Mouse (Mus musculus): ENCODE results near the gene Dusp22. TPM values are rescaled to one million over a fixed set of nuclear protein-coding genes. Genes with fewer than 3 reads are reported as not detected.

Gene Dusp22
- polyA plus RNA-seq, 1 experiment from 2014 or later, result 16.2 TPM

GRCm38 (mm10) chr13:30684614-30685122 is 24.9 kb downstream of the Dusp22 start:
- DNase-seq (ENCODE audit: low spot score), result no peak
- H3K27ac ChIP-seq (replicated peaks), result no peak overlapping the region
- no peaks in the 10 kb centered on the region for H3K27me3 ChIP-seq (ENCODE audit: low read depth, poor library complexity, severe bottlenecking)
- no peaks in the 10 kb centered on the region for H3K4me1 ChIP-seq
- no peaks in the 10 kb centered on the region for H3K36me3 ChIP-seq
- no peaks in the 10 kb centered on the region for H3K9me3 ChIP-seq (replicated peaks)
- WGBS, result 71% methylated on average over 6 of the region's 6 CpGs
- H3K4me3 ChIP-seq, result no peak overlapping the region

DNA sequence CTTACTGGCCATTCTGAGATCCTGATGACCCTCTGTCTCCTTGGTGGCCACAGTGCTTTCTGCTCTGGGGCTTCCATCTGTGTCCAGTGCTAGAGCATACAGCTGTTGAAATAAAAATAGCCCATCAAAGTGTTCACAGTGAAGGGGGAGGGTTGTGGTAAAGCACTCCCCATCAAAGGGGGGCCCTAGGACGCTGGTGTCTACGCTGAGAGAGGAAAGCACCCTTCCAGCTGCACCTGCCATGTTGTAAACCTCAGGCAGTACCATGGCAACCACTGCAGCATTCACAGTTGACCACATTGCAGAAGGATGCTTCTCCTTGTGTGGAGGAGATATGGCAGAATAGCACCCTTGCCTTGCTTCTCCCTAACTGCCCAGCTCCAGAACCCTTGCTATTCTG is 26.2 kb downstream of the Dusp22 start:
- H3K27ac ChIP-seq (replicated peaks), result no peak overlapping the region
- no peaks in the 10 kb centered on the region for H3K36me3 ChIP-seq
- H3K9me3 ChIP-seq (replicated peaks), result no peaks in the 10 kb centered on the region
- H3K27me3 ChIP-seq (ENCODE audit: low read depth, poor library complexity, severe bottlenecking), result no peaks in the 10 kb centered on the region
- no peak for DNase-seq (ENCODE audit: low spot score)
- H3K4me1 ChIP-seq, result no peaks in the 10 kb centered on the region
- WGBS, result 93% methylated on average over 2 of the region's 2 CpGs
- no peak overlapping the region for H3K4me3 ChIP-seq

GRCm38 (mm10) chr13:30688035-30688616 is 28.3 kb downstream of the Dusp22 start:
- Histone ChIP-seq H3K4me1 (no peaks in the 10 kb centered on the region), H3K36me3 (no peaks in the 10 kb centered on the region), H3K9me3 (replicated peaks) (no peaks in the 10 kb centered on the region), H3K27me3 (ENCODE audit: low read depth, poor library complexity, severe bottlenecking) (no peaks in the 10 kb centered on the region), H3K4me3 (no peak overlapping the region), H3K27ac (replicated peaks) (no peak overlapping the region)
- DNase-seq (ENCODE audit: low spot score), result no peak
- WGBS, result 90% methylated on average over 12 of the region's 12 CpGs

GRCm38 (mm10) chr13:30689475-30689874 is 29.7 kb downstream of the Dusp22 start:
- no peak overlapping the region for H3K4me3 ChIP-seq
- WGBS, result 91% methylated on average over 5 of the region's 5 CpGs
- no peaks in the 10 kb centered on the region for H3K4me1 ChIP-seq
- no peaks in the 10 kb centered on the region for H3K27me3 ChIP-seq (ENCODE audit: low read depth, poor library complexity, severe bottlenecking)
- DNase-seq (ENCODE audit: low spot score), result no peak
- H3K27ac ChIP-seq (replicated peaks), result no peak overlapping the region
- H3K9me3 ChIP-seq (replicated peaks), result no peaks in the 10 kb centered on the region
- H3K36me3 ChIP-seq, result no peaks in the 10 kb centered on the region

GRCm38 (mm10) chr13:30691441-30692292 is 31.9 kb downstream of the Dusp22 start:
- Histone ChIP-seq H3K4me3 (no peak overlapping the region), H3K27ac (replicated peaks) (no peak overlapping the region), H3K9me3 (replicated peaks) (no peaks in the 10 kb centered on the region), H3K27me3 (ENCODE audit: low read depth, poor library complexity, severe bottlenecking) (no peaks in the 10 kb centered on the region), H3K36me3 (no peaks in the 10 kb centered on the region), H3K4me1 (no peaks in the 10 kb centered on the region)
- no peak for DNase-seq (ENCODE audit: low spot score)
- WGBS, result 90% methylated on average over 9 of the region's 9 CpGs

DNA sequence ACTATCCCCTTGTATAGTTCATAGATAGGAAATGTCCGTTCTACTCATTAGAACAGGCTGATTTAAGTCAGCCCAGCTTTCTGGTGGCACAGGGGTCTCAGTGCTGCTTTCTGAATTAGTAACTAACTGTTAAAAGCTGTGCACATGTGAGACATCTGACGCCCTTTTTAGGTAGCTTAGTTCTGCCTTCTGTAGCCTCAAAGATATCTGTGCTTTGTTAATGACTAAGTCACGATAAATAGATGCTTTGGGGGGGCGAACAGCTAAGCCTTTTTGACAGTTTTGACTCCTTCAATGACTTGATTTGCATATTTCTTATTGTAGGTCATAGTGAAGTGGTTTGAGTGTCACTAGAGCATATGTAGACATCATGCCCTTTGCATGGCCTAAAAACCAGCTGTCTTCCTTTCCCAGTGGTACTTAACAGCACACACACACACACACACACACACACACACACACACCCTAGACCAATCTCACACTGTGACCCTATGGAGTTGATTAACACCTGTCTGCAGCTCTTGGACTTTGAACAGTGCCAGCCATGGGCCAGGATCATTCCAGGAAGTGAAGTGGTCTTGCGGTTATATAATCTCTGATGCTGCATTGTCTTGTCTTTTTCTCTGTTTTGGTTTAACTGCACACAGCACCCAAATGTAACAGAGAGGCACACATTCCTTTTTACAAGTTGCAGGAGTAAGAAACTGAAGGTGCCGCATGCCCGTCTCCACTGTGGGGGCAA is 33.0 kb downstream of the Dusp22 start:
- H3K9me3 ChIP-seq (replicated peaks), result no peaks in the 10 kb centered on the region
- DNase-seq (ENCODE audit: low spot score), result no peak
- 87% methylated on average over 7 of the region's 7 CpGs for whole genome bisulfite sequencing
- no peaks in the 10 kb centered on the region for H3K36me3 ChIP-seq
- no peaks in the 10 kb centered on the region for H3K4me1 ChIP-seq
- no peak overlapping the region for H3K27ac ChIP-seq (replicated peaks)
- no peak overlapping the region for H3K4me3 ChIP-seq
- no peaks in the 10 kb centered on the region for H3K27me3 ChIP-seq (ENCODE audit: low read depth, poor library complexity, severe bottlenecking)

GRCm38 (mm10) chr13:30695232-30695631 is 35.4 kb downstream of the Dusp22 start:
- whole genome bisulfite sequencing, result 84% methylated on average over 1 of the region's 1 CpGs
- no peaks in the 10 kb centered on the region for H3K36me3 ChIP-seq

GRCm38 (mm10) chr13:30695890-30696289 is 36.1 kb downstream of the Dusp22 start:
- Histone ChIP-seq H3K4me3 (no peak overlapping the region), H3K27me3 (ENCODE audit: low read depth, poor library complexity, severe bottlenecking) (no peaks in the 10 kb centered on the region), H3K36me3 (no peaks in the 10 kb centered on the region), H3K27ac (replicated peaks) (no peak overlapping the region), H3K9me3 (replicated peaks) (no peaks in the 10 kb centered on the region), H3K4me1 (no peaks in the 10 kb centered on the region)
- 91% methylated on average over 2 of the region's 2 CpGs for WGBS
- DNase-seq (ENCODE audit: low spot score), result no peak

More at GRCm38 (mm10) chr13:30695232-30695631, 35.4 kb downstream of the Dusp22 start:
- no peak overlapping the region for H3K4me3 ChIP-seq
- no peak for DNase-seq (ENCODE audit: low spot score)
- H3K9me3 ChIP-seq (replicated peaks), result no peaks in the 10 kb centered on the region
- H3K27me3 ChIP-seq (ENCODE audit: low read depth, poor library complexity, severe bottlenecking), result no peaks in the 10 kb centered on the region
- H3K4me1 ChIP-seq, result no peaks in the 10 kb centered on the region
- H3K27ac ChIP-seq (replicated peaks), result no peak overlapping the region

DNA sequence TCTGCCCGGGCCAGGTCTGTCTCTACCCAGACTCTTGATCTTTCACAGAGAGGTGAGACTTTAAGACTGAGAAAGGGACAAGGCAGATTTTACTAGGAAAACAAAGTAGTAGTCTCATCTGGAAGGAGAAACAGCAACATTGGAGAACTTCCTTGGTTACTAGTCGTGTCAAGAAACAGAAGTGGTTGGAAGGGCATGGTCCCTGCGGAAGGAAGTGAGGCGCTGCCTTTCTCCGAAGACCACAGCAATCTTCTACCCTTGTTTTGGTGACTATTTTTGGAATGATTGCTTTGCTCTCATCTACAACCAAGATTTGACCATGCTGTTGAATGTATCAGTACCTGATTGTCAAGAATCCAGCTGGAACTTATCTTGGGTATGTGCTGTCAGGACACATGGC is 38.1 kb downstream of the Dusp22 start:
- Histone ChIP-seq H3K27ac (replicated peaks) (no peak overlapping the region), H3K4me1 (no peaks in the 10 kb centered on the region), H3K27me3 (ENCODE audit: low read depth, poor library complexity, severe bottlenecking) (no peaks in the 10 kb centered on the region), H3K36me3 (no peaks in the 10 kb centered on the region), H3K9me3 (replicated peaks) (no peaks in the 10 kb centered on the region), H3K4me3 (no peak overlapping the region)
- 94% methylated on average over 5 of the region's 5 CpGs for WGBS
- DNase-seq (ENCODE audit: low spot score), result no peak

DNA sequence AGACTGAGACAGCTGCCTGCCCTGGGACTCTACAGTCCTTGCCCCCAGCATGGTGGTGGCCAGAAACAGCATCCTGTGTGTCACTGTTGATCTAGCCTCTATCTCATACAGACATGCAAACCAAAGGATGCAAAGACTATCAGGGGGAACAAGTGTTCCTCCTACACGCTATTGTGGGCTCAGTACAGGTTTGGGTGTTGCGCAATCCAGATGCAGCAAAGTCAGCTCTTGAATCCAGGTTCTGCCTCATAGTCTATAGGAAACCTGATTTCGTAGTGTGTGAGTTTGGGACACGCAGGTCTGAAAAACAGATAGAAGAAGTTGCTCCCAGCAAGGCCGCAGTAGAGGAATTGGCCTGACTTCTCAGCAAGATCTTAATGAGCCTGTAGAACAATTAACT is 42.9 kb downstream of the Dusp22 start:
- Histone ChIP-seq H3K36me3 (no peaks in the 10 kb centered on the region), H3K4me3 (no peak overlapping the region), H3K9me3 (replicated peaks) (no peaks in the 10 kb centered on the region), H3K27ac (replicated peaks) (no peak overlapping the region), H3K4me1 (no peaks in the 10 kb centered on the region), H3K27me3 (ENCODE audit: low read depth, poor library complexity, severe bottlenecking) (no peaks in the 10 kb centered on the region)
- DNase-seq (ENCODE audit: low spot score), result no peak
- WGBS, result 93% methylated on average over 5 of the region's 5 CpGs

DNA sequence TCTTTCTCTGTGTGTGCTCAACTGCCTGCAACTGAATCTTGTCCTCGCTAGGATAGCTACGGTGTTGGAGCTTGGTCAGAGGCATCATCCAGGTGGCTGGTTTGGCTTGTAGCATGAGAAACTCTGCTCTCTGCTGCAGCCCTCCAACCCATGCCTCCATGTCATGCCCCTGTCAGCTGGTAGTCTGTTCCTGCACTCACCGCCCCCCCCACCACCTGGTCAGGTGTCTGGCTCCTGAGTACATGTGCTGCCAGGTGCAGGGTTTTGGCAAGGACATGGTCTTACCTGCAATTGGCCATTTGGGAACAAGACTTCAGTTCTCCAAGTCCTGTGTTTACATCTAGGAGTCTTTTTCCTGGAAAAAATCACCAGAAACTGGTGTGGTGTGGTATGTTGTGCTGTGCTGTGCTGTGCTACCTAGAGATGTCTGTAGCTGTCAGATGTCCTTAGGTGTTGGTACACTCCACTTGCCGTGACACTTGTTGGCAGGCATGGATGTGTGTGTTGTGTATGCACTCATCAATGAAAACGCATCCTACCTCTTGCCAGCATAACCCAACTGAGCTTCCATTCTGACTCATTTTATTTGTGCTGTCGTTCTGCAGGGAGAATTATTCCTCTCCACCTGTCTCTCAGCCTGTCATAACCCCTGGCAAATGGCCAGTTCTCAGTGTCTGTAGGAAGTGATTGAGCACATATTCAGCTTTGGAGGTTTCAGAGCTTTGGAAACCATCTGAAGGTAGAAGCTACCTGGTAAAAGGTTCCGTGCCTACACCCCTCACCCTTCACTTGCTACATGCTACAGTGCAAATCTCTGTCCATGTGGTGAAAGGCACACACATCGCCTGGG is 44.7 kb downstream of the Dusp22 start:
- no peak overlapping the region for H3K27ac ChIP-seq (replicated peaks)
- DNase-seq (ENCODE audit: low spot score), result no peak
- no peak overlapping the region for H3K4me3 ChIP-seq
- H3K9me3 ChIP-seq (replicated peaks), result no peaks in the 10 kb centered on the region
- no peaks in the 10 kb centered on the region for H3K27me3 ChIP-seq (ENCODE audit: low read depth, poor library complexity, severe bottlenecking)
- no peaks in the 10 kb centered on the region for H3K4me1 ChIP-seq
- 92% methylated on average over 8 of the region's 8 CpGs for WGBS
- H3K36me3 ChIP-seq, result no peaks in the 10 kb centered on the region

GRCm38 (mm10) chr13:30711066-30711465 is 51.3 kb downstream of the Dusp22 start:
- Histone ChIP-seq H3K4me1 (no peaks in the 10 kb centered on the region), H3K4me3 (no peak overlapping the region), H3K27ac (replicated peaks) (no peak overlapping the region), H3K9me3 (replicated peaks) (no peaks in the 10 kb centered on the region), H3K27me3 (ENCODE audit: low read depth, poor library complexity, severe bottlenecking) (no peaks in the 10 kb centered on the region), H3K36me3 (no peaks in the 10 kb centered on the region)
- WGBS, result 94% methylated on average over 2 of the region's 2 CpGs
- DNase-seq (ENCODE audit: low spot score), result no peak

Measured in midbrain, embryonic 10.5 days (tissue).